Mouse (Mus musculus) midbrain, embryonic 11.5 days (tissue): ENCODE measurements around the gene Serpina7. TPM values are rescaled to one million over a fixed set of nuclear protein-coding genes. Genes with fewer than 3 reads are reported as not detected.

Experiments
- ATAC-seq: fragments of 200-750 bp; cut with Nextera tagmentation; 2 replicates; pipeline ENCODE4 v1.8.0; 2017; ENCODE audit warnings: moderate TSS enrichment, moderate library complexity; ENCODE audit not compliant: low FRiP score
- DNase-seq: peaks from one replicate; pipeline ENCODE4 v3.0.0; 2015; ENCODE audit warnings: low spot score; ENCODE audit errors: missing footprints
- H3K27ac ChIP-seq: fragments of 300-500 bp; sonication (generic); 2 replicates; pipeline ENCODE4 v1.5.1; 2014; ENCODE audit warnings: low read depth, low read length
- H3K27me3 ChIP-seq: fragments of 300-500 bp; sonication (generic); 2 replicates; pipeline ENCODE4 v1.6.1; 2014; ENCODE audit warnings: mild to moderate bottlenecking, low read length, moderate library complexity, mixed read lengths; ENCODE audit not compliant: control insufficient read depth, insufficient read depth
- H3K36me3 ChIP-seq: fragments of 300-500 bp; sonication (generic); 2 replicates; pipeline ENCODE4 v1.6.1; 2014; ENCODE audit warnings: mild to moderate bottlenecking, low read length, moderate library complexity, mixed read lengths; ENCODE audit not compliant: control insufficient read depth, insufficient read depth
- H3K4me1 ChIP-seq: fragments of 300-500 bp; sonication (generic); 2 replicates; pipeline ENCODE4 v1.6.1; 2014; ENCODE audit warnings: low read length; ENCODE audit not compliant: control insufficient read depth, insufficient read depth
- H3K4me2 ChIP-seq: fragments of 300-500 bp; sonication (generic); 2 replicates; pipeline ENCODE4 v1.6.1; 2014; ENCODE audit warnings: mild to moderate bottlenecking, moderate library complexity
- H3K4me3 ChIP-seq: fragments of 300-500 bp; sonication (generic); 2 replicates; pipeline ENCODE4 v1.5.1; 2014; ENCODE audit warnings: low read depth, low read length
- H3K9ac ChIP-seq: fragments of 300-500 bp; sonication (generic); 2 replicates; pipeline ENCODE4 v1.6.1; 2014; ENCODE audit warnings: low read length
- H3K9me3 ChIP-seq: fragments of 300-500 bp; sonication (generic); 2 replicates; pipeline ENCODE4 v1.6.1; 2016; ENCODE audit warnings: low read length; ENCODE audit not compliant: control insufficient read depth
- WGBS: fragments of 180-500 bp; shearing (Covaris S2); extraction: QIAGEN DNeasy Blood & Tissue Kit; methylation state at CpG from one replicate; pipeline ENCODE4 v1.1.7; 2014; 5-methylcytosine and 5-hydroxymethylcytosine counted together
- polyA plus RNA-seq: library from polyadenylated mRNA; unstranded; fragments of >200 nt; fragmentation: Nextera tagmentation; extraction: Ambion mirVana; gene quantifications from 2 replicates; pipeline ENCODE4 v1.2.1, GENCODE M21; 2014

Serpina7 gene
- polyA plus RNA-seq = not detected in 2 replicates

GRCm38 (mm10) chrX:139085077-139085476 is at the start of gene Serpina7:
Gene Serpina7, minus strand, starts transcription at chrX:139085236.
- H3K9ac ChIP-seq = no peak within 1 kb of the TSS
- no peak within 1 kb of the TSS for H3K4me3 ChIP-seq
- H3K4me1 ChIP-seq = no peaks in the 10 kb centered on the region
- no peaks in the 10 kb centered on the region for H3K27me3 ChIP-seq
- no peaks in the 10 kb centered on the region for H3K9me3 ChIP-seq
- no peak for DNase-seq
- H3K27ac ChIP-seq = no peak within 1 kb of the TSS
- no peak for ATAC-seq
- no peak within 1 kb of the TSS for H3K4me2 ChIP-seq
- no peaks in the 10 kb centered on the region for H3K36me3 ChIP-seq

- Histone ChIP-seq H3K9me3 (no peaks in the 10 kb centered on the region), H3K4me3 (no peak overlapping the region), H3K27me3 (no peaks in the 10 kb centered on the region; the same call in 1 of the 2 replicates), H3K4me2 (no peak overlapping the region), H3K27ac (no peak overlapping the region), H3K9ac (no peak overlapping the region), H3K36me3 (no peaks in the 10 kb centered on the region), H3K4me1 (no peaks in the 10 kb centered on the region)
- WGBS = 31% methylated on average over 4 of the region's 4 CpGs
- ATAC-seq = no peak
- DNase-seq = no peak
Measured at GRCm38 (mm10) chrX:139134031-139134430, 49.0 kb upstream of the Serpina7 start.

- Histone ChIP-seq H3K4me1 (no peaks in the 10 kb centered on the region), H3K4me3 (no peak overlapping the region), H3K9me3 (no peaks in the 10 kb centered on the region), H3K27ac (no peak overlapping the region), H3K27me3 (no peaks in the 10 kb centered on the region), H3K4me2 (no peak overlapping the region), H3K9ac (no peak overlapping the region), H3K36me3 (no peaks in the 10 kb centered on the region)
- no peak for DNase-seq
- WGBS = 39% methylated on average over 1 of the region's 1 CpGs
- no peak for ATAC-seq
Measured at GRCm38 (mm10) chrX:139097197-139097596, 12.2 kb upstream of the Serpina7 start.

GRCm38 (mm10) chrX:139085943-139086342 is 907 bp upstream of the Serpina7 start, which contains the start of gene 4930513O06Rik:
Gene 4930513O06Rik, plus strand, starts transcription at chrX:139086243.
- Histone ChIP-seq H3K36me3 (no peaks in the 10 kb centered on the region), H3K4me3 (no peak within 1 kb of the TSS), H3K9ac (no peak within 1 kb of the TSS), H3K27me3 (no peaks in the 10 kb centered on the region), H3K4me1 (no peaks in the 10 kb centered on the region), H3K9me3 (no peaks in the 10 kb centered on the region), H3K4me2 (no peak within 1 kb of the TSS), H3K27ac (no peak within 1 kb of the TSS)
- ATAC-seq (no peak), DNase-seq (no peak)
- WGBS = 96% methylated on average over 1 of the region's 1 CpGs

- Histone ChIP-seq H3K9ac (no peak overlapping the region), H3K36me3 (no peaks in the 10 kb centered on the region), H3K9me3 (no peaks in the 10 kb centered on the region), H3K4me2 (no peak overlapping the region), H3K27me3 (no peaks in the 10 kb centered on the region), H3K27ac (no peak overlapping the region), H3K4me3 (no peak overlapping the region), H3K4me1 (no peaks in the 10 kb centered on the region)
- DNase-seq = no peak
- 94% methylated on average over 2 of the region's 2 CpGs for WGBS
- no peak for ATAC-seq
Measured at GRCm38 (mm10) chrX:139078493-139078892, 6.5 kb downstream of the Serpina7 start.

GRCm38 (mm10) chrX:139064078-139064477 is 21.0 kb downstream of the Serpina7 start:
- H3K4me3 ChIP-seq = no peak overlapping the region
- no peaks in the 10 kb centered on the region for H3K36me3 ChIP-seq
- no peak overlapping the region for H3K4me2 ChIP-seq
- H3K4me1 ChIP-seq = no peaks in the 10 kb centered on the region
- H3K9ac ChIP-seq = no peak overlapping the region
- ATAC-seq = no peak
- no peaks in the 10 kb centered on the region; the same call in 1 of the 2 replicates for H3K27me3 ChIP-seq
- H3K27ac ChIP-seq = no peak overlapping the region
- H3K9me3 ChIP-seq = no peaks in the 10 kb centered on the region
- no peak for DNase-seq
- 83% methylated on average over 5 of the region's 5 CpGs for WGBS

GRCm38 (mm10) chrX:139053149-139053548 is 31.9 kb downstream of the Serpina7 start:
- Histone ChIP-seq H3K4me1 (no peaks in the 10 kb centered on the region), H3K27me3 (no peaks in the 10 kb centered on the region), H3K36me3 (no peaks in the 10 kb centered on the region), H3K4me2 (no peak overlapping the region), H3K9me3 (no peaks in the 10 kb centered on the region), H3K27ac (no peak overlapping the region), H3K4me3 (no peak overlapping the region), H3K9ac (no peak overlapping the region)
- WGBS = 100% methylated on average over 1 of the region's 1 CpGs
- DNase-seq (no peak), ATAC-seq (no peak)

GRCm38 (mm10) chrX:139051976-139052375 is 33.1 kb downstream of the Serpina7 start:
- no peak overlapping the region for H3K9ac ChIP-seq
- H3K4me1 ChIP-seq = no peaks in the 10 kb centered on the region
- WGBS = 71% methylated on average over 1 of the region's 1 CpGs
- no peaks in the 10 kb centered on the region for H3K9me3 ChIP-seq
- H3K4me2 ChIP-seq = no peak overlapping the region
- no peak overlapping the region for H3K4me3 ChIP-seq
- H3K27me3 ChIP-seq = no peaks in the 10 kb centered on the region
- ATAC-seq (no peak), DNase-seq (no peak)
- no peaks in the 10 kb centered on the region for H3K36me3 ChIP-seq
- H3K27ac ChIP-seq = no peak overlapping the region

GRCm38 (mm10) chrX:139041148-139041547 is 43.9 kb downstream of the Serpina7 start:
- 83% methylated on average over 1 of the region's 1 CpGs for WGBS
- Histone ChIP-seq H3K27me3 (no peaks in the 10 kb centered on the region), H3K36me3 (no peaks in the 10 kb centered on the region), H3K4me1 (no peaks in the 10 kb centered on the region), H3K9me3 (no peaks in the 10 kb centered on the region), H3K9ac (no peak overlapping the region), H3K4me2 (no peak overlapping the region), H3K27ac (no peak overlapping the region), H3K4me3 (no peak overlapping the region)
- ATAC-seq = no peak
- no peak for DNase-seq

GRCm38 (mm10) chrX:139039314-139039713 is 45.7 kb downstream of the Serpina7 start:
- Histone ChIP-seq H3K9ac (no peak overlapping the region), H3K27ac (no peak overlapping the region), H3K4me2 (no peak overlapping the region), H3K27me3 (no peaks in the 10 kb centered on the region), H3K4me3 (no peak overlapping the region), H3K4me1 (no peaks in the 10 kb centered on the region), H3K9me3 (no peaks in the 10 kb centered on the region), H3K36me3 (no peaks in the 10 kb centered on the region)
- DNase-seq (no peak), ATAC-seq (no peak)
- 81% methylated on average over 2 of the region's 2 CpGs for whole genome bisulfite sequencing
